Mouse (Mus musculus) heart, embryonic 12.5 days (tissue): ENCODE measurements at regions not wholly inside any gene's neighbourhood (a gene's known extent, or its start where the extent isn't known, plus 50 kb on each side); places are given as distances from the start of the nearest gene placed in this dataset. TPM values are rescaled to one million over a fixed set of nuclear protein-coding genes. Genes with fewer than 3 reads are reported as not detected.

Source experiments
- microRNA-seq: library from miRNA; unstranded; fragments of <30 nt; microRNA quantifications from one replicate; pipeline ENCODE4, GENCODE M21; 2017

Small RNA genes lying in the stretch of these regions (microRNA-seq; reads per million reads assigned to microRNA genes)
- gene Mir7094-1 (not detected), gene Mir7094-2 (not detected)
